Mouse (Mus musculus) mouse embryonic stem cell (cell line): ENCODE data around the gene Dupd1.

ENCODE experiments used
- in situ Hi-C, 2 experiments: fragments of 300-500 bp; cut with MboI; formaldehyde crosslinking; loops; 1 replicate in 1 of 2; 3 replicates in 1 of 2; pipeline ENCODE4 v1.14.3; 2019 to 2020; ENCODE audit warnings: low sequenced_read_pairs in 2 of 2, low pct_unique_long_range_greater_than_20kb in 1 of 2, mixed read lengths in 1 of 2; ENCODE audit not compliant: unreplicated experiment in 1 of 2

Gene Dupd1

DNA sequence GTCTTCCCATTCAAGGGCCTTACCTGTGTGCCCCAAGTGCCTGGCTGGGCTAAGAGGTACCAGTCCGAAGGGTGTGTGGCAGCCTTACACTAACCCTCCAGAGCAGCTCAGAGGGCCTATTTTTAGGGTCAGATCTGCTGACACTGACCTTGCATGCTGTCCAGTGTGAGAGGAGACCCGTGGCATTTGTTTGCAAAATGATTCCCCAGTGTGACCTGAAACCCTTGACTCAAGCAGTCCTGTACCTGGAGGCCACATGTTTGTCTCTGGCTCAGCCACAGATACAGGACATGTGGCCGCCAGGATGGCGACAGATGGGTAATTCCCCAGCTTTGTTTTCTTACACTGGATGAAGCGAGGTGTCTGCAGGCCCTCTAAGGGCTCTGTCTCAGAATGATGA lies at the start of gene Dupd1:
Gene Dupd1 (minus strand): TSS at position 91 of the 400 bp plus-strand sequence.
- in situ Hi-C loops = no loop called here

GRCm38 (mm10) chr14:21763736-21764135 lies 49.4 kb upstream of the Dupd1 start:
- in situ Hi-C loops = no loop called here

DNA sequence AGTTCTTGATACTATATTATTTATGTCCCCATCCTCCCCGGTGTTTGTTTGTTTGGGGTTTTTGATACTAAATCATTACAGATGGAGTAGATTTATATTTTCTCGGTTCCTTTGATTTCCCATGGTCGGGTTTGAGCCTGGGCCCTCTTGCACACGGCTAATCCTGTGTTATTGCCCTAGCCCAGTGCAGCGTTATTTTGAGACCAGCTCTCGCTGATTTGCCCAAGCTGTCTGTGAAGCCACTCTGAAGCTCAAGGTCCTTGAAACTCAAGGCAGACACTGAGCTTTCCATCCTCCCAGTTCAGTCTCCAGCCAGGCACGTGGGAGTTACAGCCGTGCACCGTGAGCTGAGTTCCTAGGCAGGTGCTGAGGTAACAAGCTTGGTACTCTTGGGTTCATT lies 47.2 kb upstream of the Dupd1 start:
- in situ Hi-C loops = no loop called here

DNA sequence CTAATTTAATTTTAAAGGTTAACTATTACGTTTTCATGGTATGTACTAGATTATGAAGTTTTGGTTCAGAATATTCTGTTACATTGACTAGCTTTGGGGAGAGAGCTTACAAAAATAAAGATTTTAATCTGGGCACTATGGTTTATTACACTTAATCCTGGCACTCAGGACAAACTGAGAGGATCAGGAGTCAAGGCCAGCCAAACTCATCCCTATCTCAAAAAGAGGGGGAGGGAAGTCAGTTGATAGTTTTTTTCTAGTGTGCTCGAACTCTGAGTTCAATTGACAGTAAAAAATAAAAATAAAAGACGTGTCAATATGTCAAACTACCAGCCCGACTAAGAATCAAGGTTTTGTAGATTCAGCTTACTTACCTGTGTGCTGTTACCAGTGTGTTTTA lies 39.0 kb upstream of the Dupd1 start:
- in situ Hi-C loops = no loop called here

GRCm38 (mm10) chr14:21752411-21752810 lies 38.0 kb upstream of the Dupd1 start:
- in situ Hi-C loops = no loop called here

DNA sequence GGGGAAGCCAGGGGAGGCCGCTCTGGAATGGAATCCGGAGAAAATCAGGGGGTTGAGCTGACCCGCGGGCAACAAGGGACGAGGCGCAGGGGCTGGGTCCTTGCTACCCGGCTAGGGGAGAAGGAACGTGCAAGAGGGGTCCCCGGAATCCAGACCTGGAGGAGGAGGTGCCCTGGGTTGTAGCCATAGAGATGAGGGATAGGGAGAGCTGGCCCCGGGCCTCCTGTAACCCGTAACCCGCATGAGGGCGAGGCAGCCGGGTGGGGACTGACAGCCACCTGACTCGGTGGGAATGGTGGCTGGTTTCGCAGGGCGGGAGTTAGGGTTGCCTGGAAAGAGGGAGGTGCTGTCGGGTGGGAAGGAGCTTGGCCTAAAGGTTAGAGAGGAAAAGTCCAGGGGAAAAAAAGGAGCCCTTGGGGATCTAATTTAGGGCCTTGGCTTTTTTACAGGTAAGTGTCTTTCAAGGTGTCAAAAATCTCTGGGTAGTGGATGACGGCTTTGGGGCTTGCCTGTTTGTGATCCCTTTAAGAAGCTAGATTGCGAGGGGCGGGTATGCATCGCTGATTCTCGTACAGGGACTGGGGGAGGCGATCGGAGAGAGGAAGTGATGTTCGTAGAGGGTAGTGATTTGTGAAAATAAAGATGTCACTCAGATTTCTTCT lies 36.6 kb upstream of the Dupd1 start, which contains the start of gene Dusp13:
Gene Dusp13 (minus strand): TSS at position 301 of the 662 bp plus-strand sequence.
- in situ Hi-C loops = no loop called here

- in situ Hi-C loops = no loop called here
Measured at GRCm38 (mm10) chr14:21750008-21750880, 35.9 kb upstream of the Dupd1 start, which contains the start of gene Samd8. Gene Samd8 (plus strand): TSS chr14:21750531.

- in situ Hi-C loops = loop anchor here (25.0 kb wide), 3 partner anchors 311 to 611 kb away; no protein-coding TSS in a partner anchor
Measured at GRCm38 (mm10) chr14:21748142-21748870, 33.9 kb upstream of the Dupd1 start.

GRCm38 (mm10) chr14:21747436-21748141 lies 33.2 kb upstream of the Dupd1 start:
- in situ Hi-C loops = loop anchor here (25.0 kb wide), 3 partner anchors 310 to 610 kb away; no protein-coding TSS in a partner anchor

GRCm38 (mm10) chr14:21746846-21747245 lies 32.5 kb upstream of the Dupd1 start:
- in situ Hi-C loops = loop anchor here (25.0 kb wide), 3 partner anchors 310 to 610 kb away; no protein-coding TSS in a partner anchor

GRCm38 (mm10) chr14:21746251-21746650 lies 31.9 kb upstream of the Dupd1 start:
- in situ Hi-C loops = loop anchor here (25.0 kb wide), 3 partner anchors 309 to 609 kb away; no protein-coding TSS in a partner anchor

GRCm38 (mm10) chr14:21745149-21745548 lies 30.8 kb upstream of the Dupd1 start:
- in situ Hi-C loops = loop anchor here (25.0 kb wide), 3 partner anchors 308 to 608 kb away; no protein-coding TSS in a partner anchor

DNA sequence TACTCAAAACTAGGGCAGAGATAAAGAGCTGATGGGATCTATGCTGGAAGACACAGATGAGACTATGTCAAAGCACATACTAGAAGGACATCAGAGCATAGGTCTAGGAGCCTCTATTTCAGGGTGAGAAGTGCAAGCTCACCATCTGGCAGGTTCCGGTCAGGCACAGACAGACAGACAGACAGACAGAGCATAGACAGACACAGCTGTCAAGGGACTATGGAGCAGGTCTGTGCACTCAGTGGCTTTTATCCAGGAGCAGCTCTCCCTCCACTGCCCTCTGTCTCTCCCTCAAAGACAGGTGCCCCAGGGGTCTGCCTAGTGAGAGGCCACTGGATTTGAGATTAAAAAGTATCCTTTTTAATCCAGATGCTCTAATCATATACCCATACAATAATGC lies 29.8 kb upstream of the Dupd1 start:
- in situ Hi-C loops = loop anchor here (25.0 kb wide), 3 partner anchors 307 to 607 kb away; no protein-coding TSS in a partner anchor

DNA sequence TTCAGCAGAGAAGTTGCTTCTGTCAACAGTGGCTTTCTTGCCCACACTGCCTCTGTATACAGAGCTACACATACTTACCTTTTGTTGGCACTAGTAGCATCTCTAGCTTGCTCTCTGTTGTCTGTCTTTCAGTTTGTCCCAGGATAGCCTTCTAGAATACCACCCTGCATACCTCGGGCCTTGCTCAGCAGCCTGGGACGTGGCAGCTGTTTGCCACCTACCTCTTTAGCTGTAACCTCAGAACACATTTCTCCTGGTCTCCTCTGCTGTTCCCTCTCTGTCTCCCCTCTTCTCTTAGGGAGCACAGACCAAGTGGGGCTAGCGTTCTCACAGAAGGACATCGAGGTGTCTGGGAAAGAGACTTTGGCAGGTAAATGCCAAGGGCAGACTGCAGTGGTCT lies 28.1 kb upstream of the Dupd1 start:
- in situ Hi-C loops = loop anchor here (25.0 kb wide), 3 partner anchors 305 to 605 kb away; no protein-coding TSS in a partner anchor

GRCm38 (mm10) chr14:21741786-21742185 lies 27.4 kb upstream of the Dupd1 start:
- in situ Hi-C loops = loop anchor here (25.0 kb wide), 3 partner anchors 304 to 604 kb away; no protein-coding TSS in a partner anchor

DNA sequence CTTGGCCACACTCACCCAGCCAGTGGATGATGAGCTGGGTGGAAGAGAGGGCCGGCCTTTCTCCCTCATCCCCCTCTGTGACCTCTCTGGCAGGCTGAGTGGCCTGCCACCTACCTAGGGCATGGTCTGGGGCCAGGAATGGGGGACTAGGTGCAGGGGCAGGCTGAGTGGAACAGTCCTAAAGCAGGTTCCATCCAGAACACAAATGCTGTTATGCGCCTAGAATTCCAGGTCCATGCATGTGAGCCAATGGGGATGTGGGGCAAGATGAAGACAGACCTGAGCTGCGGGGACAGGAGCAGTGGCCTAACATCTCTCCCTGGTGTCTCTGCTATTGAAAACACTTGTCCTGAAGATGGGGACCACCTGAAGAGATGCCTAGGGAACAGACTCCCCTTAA lies 26.9 kb upstream of the Dupd1 start:
- in situ Hi-C loops = loop anchor here (25.0 kb wide), 3 partner anchors 304 to 604 kb away; no protein-coding TSS in a partner anchor

- in situ Hi-C loops = loop anchor here (25.0 kb wide), 3 partner anchors 303 to 603 kb away; no protein-coding TSS in a partner anchor
Measured at GRCm38 (mm10) chr14:21740345-21740744, 26.0 kb upstream of the Dupd1 start.
